Mouse (Mus musculus) heart, embryonic 11.5 days (tissue): ENCODE data around the gene Hoxb3. TPM values are rescaled to one million over a fixed set of nuclear protein-coding genes. Genes with fewer than 3 reads are reported as not detected.
A peak's percentile ranks its signal among the peaks of the same experiment; 100 is the strongest.

Experiments
- ATAC-seq: fragments of 200-750 bp; cut with Nextera tagmentation; replicated peaks from 2 replicates; pipeline ENCODE4 v1.8.0; 2017; ENCODE audit warnings: moderate library complexity; ENCODE audit not compliant: insufficient number of reproducible peaks, low FRiP score, low TSS enrichment
- H3K27ac ChIP-seq: fragments of 300-500 bp; sonication (generic); 2 replicates; pipeline ENCODE4 v1.5.1; 2014; ENCODE audit warnings: mild to moderate bottlenecking, low read depth, low read length
- H3K27me3 ChIP-seq: fragments of 300-500 bp; sonication (generic); 2 replicates; pipeline ENCODE4 v1.6.1; 2014; ENCODE audit warnings: mild to moderate bottlenecking, low read length, mixed read lengths; ENCODE audit not compliant: control insufficient read depth, insufficient read depth
- H3K36me3 ChIP-seq: fragments of 300-500 bp; sonication (generic); 2 replicates; pipeline ENCODE4 v1.6.1; 2014; ENCODE audit warnings: mild to moderate bottlenecking, low read length, moderate library complexity, mixed read lengths; ENCODE audit not compliant: control insufficient read depth, insufficient read depth
- H3K4me1 ChIP-seq: fragments of 300-500 bp; sonication (generic); 2 replicates; pipeline ENCODE4 v1.6.1; 2014; ENCODE audit warnings: low read length; ENCODE audit not compliant: control insufficient read depth, insufficient read depth
- H3K4me2 ChIP-seq: fragments of 300-500 bp; sonication (generic); 2 replicates; pipeline ENCODE4 v1.6.1; 2014; ENCODE audit warnings: mild to moderate bottlenecking, moderate library complexity
- H3K4me3 ChIP-seq: fragments of 300-500 bp; sonication (generic); 2 replicates; pipeline ENCODE4 v1.5.1; 2014; ENCODE audit warnings: low read depth, low read length
- H3K9ac ChIP-seq: fragments of 300-500 bp; sonication (generic); 2 replicates; pipeline ENCODE4 v1.6.1; 2014; ENCODE audit warnings: mild to moderate bottlenecking, low read depth, low read length, moderate library complexity
- H3K9me3 ChIP-seq: fragments of 300-500 bp; sonication (generic); replicated peaks from 2 replicates; pipeline ENCODE4 v1.6.1; 2016; ENCODE audit warnings: low read length; ENCODE audit not compliant: control insufficient read depth
- WGBS: fragments of 180-500 bp; shearing (Covaris S2); extraction: QIAGEN DNeasy Blood & Tissue Kit; methylation state at CpG from one replicate; pipeline ENCODE4 v1.1.7; 2014; ENCODE audit not compliant: insufficient replicate concordance; 5-methylcytosine and 5-hydroxymethylcytosine counted together
- polyA plus RNA-seq: library from polyadenylated mRNA; unstranded; fragments of >200 nt; fragmentation: Nextera tagmentation; extraction: Ambion mirVana; gene quantifications from 2 replicates; pipeline ENCODE4 v1.2.1, GENCODE M21; 2014

Hoxb3 gene
- polyA plus RNA-seq, 1 experiment from 2014 or later: 0.74 TPM

DNA sequence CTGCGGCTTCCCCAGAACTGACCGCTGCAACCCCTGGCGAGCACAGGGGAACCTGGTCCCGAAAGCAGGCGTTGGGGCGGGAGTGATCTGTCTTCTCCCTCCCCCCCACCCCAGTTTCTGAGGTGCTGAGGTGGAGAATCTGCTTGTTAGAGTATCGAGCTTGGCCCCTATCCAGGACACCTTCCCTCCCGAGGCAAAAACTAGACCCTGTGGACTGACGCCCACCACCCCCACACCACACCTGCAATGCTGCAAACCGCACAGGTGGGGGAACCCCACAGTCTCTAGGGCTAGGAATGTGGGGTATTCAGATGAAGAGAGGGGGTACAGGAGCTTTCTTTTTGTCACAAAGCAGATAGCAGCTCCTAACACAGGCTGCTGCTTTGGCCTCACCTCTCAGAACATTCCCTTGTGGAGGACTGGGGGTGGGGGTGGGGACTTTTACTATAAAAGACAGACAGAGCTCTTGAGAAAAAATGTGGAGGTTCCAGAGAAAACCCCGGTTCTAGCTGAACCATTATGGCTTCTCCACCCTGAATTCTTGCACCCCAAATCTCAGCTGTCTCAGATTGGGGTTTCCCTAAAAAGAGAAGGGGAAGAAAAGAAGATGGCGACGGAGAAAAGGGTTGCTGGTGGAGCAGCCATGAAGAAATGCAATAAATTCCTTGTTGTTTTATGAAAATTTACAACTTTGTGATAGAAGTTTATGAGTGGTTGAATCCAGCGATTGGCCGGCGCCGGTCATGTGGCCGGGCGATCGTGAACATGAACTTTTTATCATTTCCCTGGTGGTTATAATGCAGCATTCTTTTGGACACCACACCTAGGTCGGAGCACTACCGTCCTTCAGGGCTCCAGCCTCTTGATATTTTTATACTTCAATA is 31.2 kb upstream of the Hoxb3 start, which contains the start of gene Hoxb6:
Hoxb6 (plus strand) TSS at position 796 of the 884 bp plus-strand sequence.
- Histone ChIP-seq H3K27ac (no peak within 1 kb of the TSS), H3K4me2 (no peak within 1 kb of the TSS), H3K9ac (no peak within 1 kb of the TSS), H3K36me3 (no peaks in the 10 kb centered on the region), H3K4me1 (peaks cover 4% of the 10 kb centered on the region; the same call in 1 of the 2 replicates), H3K9me3 (no peaks in the 10 kb centered on the region), H3K4me3 (peak within 1 kb of the TSS; percentile 8; the same call in 1 of the 2 replicates), H3K27me3 (peaks cover 97% of the 10 kb centered on the region)
- 2% methylated on average over 22 of the region's 22 CpGs for WGBS
- ATAC-seq: no peak

DNA sequence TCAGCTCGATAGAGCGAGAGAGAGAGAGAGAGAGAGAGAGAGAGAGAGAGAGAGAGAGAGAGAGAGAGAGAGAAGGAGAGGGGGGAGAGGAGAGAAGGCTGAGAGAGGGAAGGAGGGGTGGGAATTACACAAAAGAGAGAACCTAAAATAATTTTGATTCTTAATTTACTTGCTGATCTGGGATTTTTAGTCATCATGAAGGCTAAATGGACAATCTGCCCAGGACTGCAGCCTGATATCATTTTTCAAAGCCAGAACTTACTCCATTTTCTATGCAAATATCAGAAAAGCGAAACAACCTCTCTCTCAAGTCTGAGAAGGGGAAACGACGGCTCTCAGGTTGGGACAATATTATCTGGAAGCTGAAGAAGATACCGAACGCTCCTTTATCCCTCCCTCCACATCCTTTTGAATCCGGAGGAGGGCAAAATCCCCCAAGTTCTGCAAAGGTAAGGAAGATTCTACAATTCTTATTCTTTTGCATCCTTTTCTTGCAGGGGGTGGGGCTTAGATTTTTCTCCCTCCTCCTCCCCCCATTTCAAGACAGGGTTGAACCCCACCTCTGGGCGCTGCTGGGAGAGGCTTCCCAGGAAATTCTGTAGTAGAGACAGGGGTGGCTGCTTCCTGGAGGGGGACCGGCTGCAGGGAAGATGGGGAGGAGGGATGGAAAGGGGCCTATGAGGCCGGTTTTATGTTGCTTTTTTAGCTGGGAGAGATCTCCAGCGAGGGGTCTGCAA is 30.4 kb upstream of the Hoxb3 start:
- peaks cover 3% of the 10 kb centered on the region; the same call in 1 of the 2 replicates for H3K4me1 ChIP-seq
- no peak overlapping the region for H3K4me3 ChIP-seq
- H3K9ac ChIP-seq: no peak overlapping the region
- H3K27me3 ChIP-seq: peaks cover 97% of the 10 kb centered on the region
- no peak overlapping the region for H3K4me2 ChIP-seq
- H3K27ac ChIP-seq: no peak overlapping the region
- no peak for ATAC-seq
- no peaks in the 10 kb centered on the region for H3K9me3 ChIP-seq
- H3K36me3 ChIP-seq: no peaks in the 10 kb centered on the region
- 2% methylated on average over 12 of the region's 12 CpGs for WGBS

DNA sequence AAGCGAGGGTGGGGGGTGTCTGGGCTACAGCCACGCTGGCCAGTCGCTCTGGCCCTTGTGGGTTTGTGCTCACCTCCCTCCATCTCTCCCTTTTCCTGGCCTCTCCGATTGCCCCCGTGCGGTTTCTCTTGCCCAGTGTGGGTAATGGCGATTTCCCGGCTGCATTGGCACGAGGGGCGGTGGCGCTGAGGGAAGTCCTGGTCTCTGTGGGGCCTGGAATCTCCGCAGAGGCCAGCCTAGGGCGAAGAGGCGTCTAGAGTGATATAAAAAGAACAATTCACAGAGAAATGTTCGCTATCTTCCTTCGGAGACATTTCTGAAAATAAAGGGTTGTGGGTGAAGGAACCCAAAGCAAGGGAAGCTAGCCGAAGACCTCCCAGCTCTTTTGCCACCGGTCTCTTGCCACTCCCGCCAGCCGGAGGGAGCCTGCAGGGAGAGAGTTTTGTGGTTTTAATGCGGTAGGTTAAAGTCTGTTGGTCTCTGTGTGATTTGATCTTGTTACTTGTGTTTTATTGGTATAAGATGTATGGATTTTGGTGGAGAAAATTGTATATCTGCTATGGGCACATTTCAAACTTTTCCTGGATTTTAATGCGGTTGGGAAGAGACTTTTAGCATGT is 29.7 kb upstream of the Hoxb3 start:
- ATAC-seq: no peak
- Histone ChIP-seq H3K4me1 (peaks cover 3% of the 10 kb centered on the region; the same call in 1 of the 2 replicates), H3K27me3 (peaks cover 97% of the 10 kb centered on the region), H3K4me3 (peak overlapping the region; percentile 8; the same call in 1 of the 2 replicates), H3K36me3 (no peaks in the 10 kb centered on the region), H3K9ac (no peak overlapping the region), H3K4me2 (no peak overlapping the region), H3K27ac (no peak overlapping the region), H3K9me3 (no peaks in the 10 kb centered on the region)
- WGBS: under 1% methylated on average over 22 of the region's 22 CpGs

DNA sequence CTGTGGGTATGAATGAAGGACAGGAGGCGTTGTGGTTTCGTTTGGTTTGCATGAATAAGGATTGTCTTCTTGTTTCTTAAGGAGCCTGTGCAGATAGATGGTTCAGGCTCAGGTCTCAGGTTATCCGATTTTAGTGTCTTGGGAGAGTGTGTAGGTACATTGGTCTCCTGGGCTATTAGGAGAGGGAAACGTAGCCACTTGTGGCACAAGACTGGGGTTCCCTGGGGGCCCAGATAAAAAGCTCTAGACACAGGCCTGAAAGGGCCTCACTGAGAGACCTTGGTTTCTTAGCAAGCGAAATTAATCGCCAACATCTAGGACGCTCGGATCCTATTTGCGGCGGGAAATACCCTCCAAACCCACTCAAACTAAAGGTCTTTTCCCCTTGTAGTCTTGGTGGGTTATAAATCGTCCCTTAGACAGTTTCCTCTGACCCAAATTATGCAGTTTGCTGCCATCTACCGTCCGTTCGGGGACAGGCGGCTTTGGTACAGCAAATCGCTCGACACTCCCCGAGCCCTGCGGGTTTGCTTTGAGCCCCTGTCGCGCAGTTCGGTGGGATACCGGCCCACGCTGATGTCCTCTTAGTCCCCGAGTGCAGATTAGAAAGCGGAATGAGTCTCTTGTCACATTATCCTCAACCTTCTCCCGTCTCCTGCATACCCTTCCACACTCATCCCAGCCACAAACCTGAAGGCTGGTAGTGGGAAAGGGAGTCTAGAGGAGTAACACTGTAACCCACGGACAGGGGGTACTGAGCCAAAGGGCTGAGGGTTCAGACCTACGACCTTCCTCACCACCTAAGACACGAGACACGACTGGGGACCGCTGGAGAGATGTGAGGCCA is 28.7 kb upstream of the Hoxb3 start:
- Histone ChIP-seq H3K4me3 (no peak overlapping the region), H3K36me3 (no peaks in the 10 kb centered on the region), H3K27ac (no peak overlapping the region), H3K9ac (no peak overlapping the region), H3K4me1 (peaks cover 6% of the 10 kb centered on the region; the same call in 1 of the 2 replicates), H3K27me3 (peaks cover 97% of the 10 kb centered on the region), H3K9me3 (no peaks in the 10 kb centered on the region), H3K4me2 (no peak overlapping the region)
- WGBS: under 1% methylated on average over 32 of the region's 32 CpGs
- ATAC-seq: no peak

DNA sequence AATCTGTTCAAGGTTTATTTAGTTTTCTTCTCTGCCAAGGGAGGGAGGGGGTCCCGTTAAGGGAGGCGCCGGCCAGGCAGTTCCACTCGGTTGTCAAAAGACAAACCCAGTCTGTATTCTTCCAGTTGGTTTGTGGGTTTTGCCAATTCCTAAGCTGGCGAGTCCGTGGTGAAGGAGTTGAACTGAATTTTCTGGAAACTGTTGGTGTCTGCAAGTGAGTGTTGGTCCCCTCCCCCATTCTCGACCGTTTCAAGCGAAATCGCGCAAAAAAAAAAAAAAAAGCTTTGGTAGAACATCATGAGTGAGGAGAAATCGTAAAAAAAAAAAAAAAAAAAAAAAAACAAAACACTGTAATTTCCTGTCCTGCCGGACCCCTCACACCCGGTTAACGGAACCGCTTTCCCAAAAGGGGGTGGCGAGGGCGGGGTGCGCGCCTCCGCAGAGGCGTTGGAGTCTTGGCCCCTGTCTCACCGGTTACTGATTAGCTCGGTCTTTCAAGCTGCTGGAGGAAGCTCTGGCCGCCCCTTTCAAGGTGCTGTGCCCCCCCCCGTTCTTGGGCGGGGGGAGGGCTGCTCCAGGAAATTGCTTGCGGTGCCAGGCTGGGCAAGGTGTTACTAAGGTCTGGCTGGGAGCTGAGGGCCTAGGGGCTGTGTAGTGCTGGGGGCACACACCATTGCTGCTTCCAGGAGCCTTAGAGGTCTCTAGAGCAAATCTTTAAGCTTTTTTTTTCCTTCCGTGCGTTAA is 27.9 kb upstream of the Hoxb3 start:
- no peak overlapping the region for H3K27ac ChIP-seq
- ATAC-seq: no peak
- peaks cover 6% of the 10 kb centered on the region for H3K4me1 ChIP-seq
- under 1% methylated on average over 30 of the region's 30 CpGs for WGBS
- H3K4me2 ChIP-seq: no peak overlapping the region
- H3K9me3 ChIP-seq: no peaks in the 10 kb centered on the region
- no peak overlapping the region for H3K4me3 ChIP-seq
- H3K9ac ChIP-seq: no peak overlapping the region
- no peaks in the 10 kb centered on the region for H3K36me3 ChIP-seq
- H3K27me3 ChIP-seq: peaks cover 97% of the 10 kb centered on the region

- Histone ChIP-seq H3K4me1 (peaks cover 12% of the 10 kb centered on the region), H3K9me3 (no peaks in the 10 kb centered on the region), H3K9ac (no peak overlapping the region), H3K27me3 (peaks cover 100% of the 10 kb centered on the region), H3K27ac (no peak overlapping the region), H3K36me3 (no peaks in the 10 kb centered on the region), H3K4me3 (no peak overlapping the region), H3K4me2 (no peak overlapping the region)
- 0% methylated on average over 2 of the region's 2 CpGs for WGBS
- no peak for ATAC-seq
Measured at GRCm38 (mm10) chr11:96296997-96297396, 26.1 kb upstream of the Hoxb3 start.

DNA sequence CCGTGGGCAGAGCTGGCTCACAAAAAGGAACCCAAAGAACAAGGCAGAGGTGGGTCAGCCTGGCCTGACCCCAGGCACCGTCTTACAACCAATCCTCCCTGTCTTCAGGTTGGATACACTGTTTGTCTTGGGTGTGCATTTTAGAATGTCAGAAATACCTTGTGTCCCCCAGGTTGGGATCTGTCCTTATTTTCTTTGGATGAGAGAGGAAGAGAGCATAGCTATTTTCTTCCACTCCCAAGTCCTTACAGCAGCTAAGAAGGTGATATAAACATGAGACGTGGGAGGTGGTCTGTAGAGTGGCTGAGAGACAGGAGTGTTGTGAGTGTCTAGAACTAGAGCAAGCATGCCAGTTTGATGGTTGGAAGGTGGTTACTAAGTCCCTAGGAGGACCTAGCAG is 25.7 kb upstream of the Hoxb3 start:
- Histone ChIP-seq H3K36me3 (no peaks in the 10 kb centered on the region), H3K27me3 (peaks cover 100% of the 10 kb centered on the region), H3K4me1 (peaks cover 12% of the 10 kb centered on the region), H3K4me2 (no peak overlapping the region), H3K27ac (no peak overlapping the region), H3K9ac (no peak overlapping the region), H3K4me3 (no peak overlapping the region), H3K9me3 (no peaks in the 10 kb centered on the region)
- 5% methylated on average over 3 of the region's 3 CpGs for WGBS
- no peak for ATAC-seq
